Mouse (Mus musculus) kidney, adult 2 months (tissue): ENCODE data around the gene Gm2663.

Source experiments
- CTCF ChIP-seq: fragments of 200-500 bp; conservative IDR thresholded peaks from 2 replicates; pipeline ENCODE4 v1.5.1; 2011; ENCODE audit warnings: low read depth, mild to moderate bottlenecking, control low read depth, low read length, moderate library complexity, mixed read lengths; ENCODE audit not compliant: insufficient read depth, insufficient read length
- POLR2A ChIP-seq: fragments of 200-500 bp; IDR thresholded peaks from one replicate; pipeline ENCODE4 v1.6.1; 2011; ENCODE audit warnings: low read depth, low read length, control low read depth

DNA sequence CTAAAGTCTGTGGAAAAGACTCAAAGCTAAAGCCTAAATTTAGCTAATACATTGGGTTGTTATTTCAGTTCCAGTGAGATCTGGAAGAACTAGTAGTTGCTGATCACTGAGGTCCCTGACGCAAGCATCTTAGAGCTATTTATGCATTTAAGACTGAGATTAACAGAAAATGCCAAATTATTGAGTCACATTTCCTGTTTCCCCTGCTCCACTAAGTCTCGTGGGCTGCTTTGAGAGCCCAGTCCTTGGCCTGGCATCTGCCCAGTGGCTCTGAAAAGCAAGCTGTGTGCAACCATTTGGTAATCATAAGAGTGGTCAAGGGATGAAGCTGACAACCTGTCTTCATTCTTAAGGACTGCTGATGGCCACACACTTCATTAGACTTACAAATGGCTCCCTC, 27.8 kb upstream of the Gm2663 start:
- TF ChIP-seq CTCF (no peak), POLR2A (no peak)
